Mouse (Mus musculus): Measurements from ENCODE around the gene Mapk10.

DNA sequence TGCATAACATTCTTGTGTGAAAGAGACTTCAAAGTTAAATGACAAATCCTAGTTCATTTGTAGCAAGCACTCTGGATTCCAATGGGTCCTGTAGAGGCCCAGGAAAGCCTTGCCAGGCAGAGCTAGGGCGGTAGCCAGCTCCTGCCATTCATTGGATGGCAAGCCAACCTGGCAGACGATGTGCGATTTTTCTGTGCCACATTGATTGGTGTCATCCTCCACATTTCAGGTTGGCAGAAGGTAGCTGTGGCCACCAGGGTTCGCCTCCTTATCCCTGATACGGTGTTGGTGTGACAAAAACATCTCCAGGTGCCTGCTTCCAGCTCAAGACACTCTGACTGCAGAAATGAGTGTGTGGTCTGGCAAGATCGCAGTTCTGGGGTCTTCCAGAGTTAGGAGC lies 210.6 kb downstream of the Mapk10 start:
- TF ChIP-seq CTCF (IDR thresholded peaks at IDR 0.05; ENCODE audit: insufficient read depth, low read length) (no peak), POLR2A (IDR thresholded peaks at IDR 0.05; ENCODE audit: borderline replicate concordance, extremely low read depth, low read depth, low read length) (no peak)
